Mouse (Mus musculus) kidney, embryonic 16.5 days (tissue): ENCODE results near the gene Cdk17. TPM values are rescaled to one million over a fixed set of nuclear protein-coding genes. Genes with fewer than 3 reads are reported as not detected.

Source experiments
- microRNA counts: library from miRNA; unstranded; fragments of <30 nt; microRNA quantifications from one replicate; lab custom pipeline; 2016
- microRNA-seq: library from miRNA; unstranded; fragments of <30 nt; microRNA quantifications from one replicate; pipeline ENCODE4, GENCODE M21; 2016
- polyA plus RNA-seq: library from polyadenylated mRNA; unstranded; fragments of >200 nt; fragmentation: Nextera tagmentation; extraction: Ambion mirVana; gene quantifications from 2 replicates; pipeline ENCODE4 v1.2.1, GENCODE M21; 2015

The Cdk17 gene
- polyA plus RNA-seq, 1 experiment from 2014 or later, result 12.8 TPM

MicroRNAs within 50 kb of the gene (microRNA counts, 519-probe panel; counts per million panel counts)
- microRNA mmu-miR-1931 (lab: Ali Mortazavi, UCI), result 104 counts per million, percentile 35 among the panel's probes with 10 or more counts

Small RNAs within 50 kb of the gene (microRNA-seq; reads per million reads assigned to microRNA genes)
- gene Mir1931, result 1.3 reads per million

Other genes with a start within 250 kb of the Cdk17 start
- gene Cfap54, start 79.3 kb upstream of the Cdk17 start, polyA plus RNA-seq, result 0.40 and 0.78 TPM in 2 replicates
- 41.3 and 45.6 TPM in 2 replicates for gene Elk3, start 150.3 kb downstream of the Cdk17 start, polyA plus RNA-seq